Mouse (Mus musculus) liver, embryonic 14.5 days (tissue): Measurements from ENCODE around the gene Wdr34. TPM values are rescaled to one million over a fixed set of nuclear protein-coding genes. Genes with fewer than 3 reads are reported as not detected.

Source experiments
- ATAC-seq: fragments of 200-750 bp; cut with Nextera tagmentation; 2 replicates; pipeline ENCODE4 v1.8.0; 2017; ENCODE audit warnings: moderate number of reproducible peaks, mild to moderate bottlenecking, moderate library complexity; ENCODE audit not compliant: insufficient read depth
- DNase-seq, 3 experiments: peaks; one replicate each; pipeline ENCODE4 v3.0.0-alpha.2; 2012 to 2013; ENCODE audit warnings: low read depth in 3 of 3, low spot score in 3 of 3
- H3K27ac ChIP-seq: fragments of 300-500 bp; sonication (generic); 2 replicates; pipeline ENCODE4 v1.5.1; 2014; ENCODE audit warnings: moderate library complexity, mild to moderate bottlenecking, control low read depth, inconsistent platforms
- H3K27me3 ChIP-seq: fragments of 300-500 bp; sonication (generic); 2 replicates; pipeline ENCODE4 v1.6.1; 2014; ENCODE audit warnings: mild to moderate bottlenecking, low read length, moderate library complexity; ENCODE audit not compliant: control insufficient read depth, insufficient read depth
- H3K36me3 ChIP-seq: fragments of 300-500 bp; sonication (generic); replicated peaks from 2 replicates; pipeline ENCODE4 v1.6.1; 2014; ENCODE audit warnings: low read depth; ENCODE audit not compliant: control insufficient read depth, insufficient read depth
- H3K4me1 ChIP-seq, 2 experiments: fragments of 200-500 bp in 1 of 2; fragments of 300-500 bp in 1 of 2; sonication (generic) in 1 of 2; replicated peaks; 2 replicates each; pipeline ENCODE4 v1.6.1; 2012 to 2014; ENCODE audit warnings: antibody characterized with exemption in 1 of 2, inconsistent platforms in 1 of 2, low read length in 1 of 2; ENCODE audit not compliant: control insufficient read depth in 2 of 2, insufficient read depth in 2 of 2
- H3K4me2 ChIP-seq: fragments of 300-500 bp; sonication (generic); 2 replicates; pipeline ENCODE4 v1.6.1; 2014; ENCODE audit warnings: low read depth, mild to moderate bottlenecking, control low read depth, moderate library complexity
- H3K4me3 ChIP-seq, 2 experiments: fragments of 200-500 bp in 1 of 2; fragments of 300-500 bp in 1 of 2; sonication (generic) in 1 of 2; 2 replicates each; pipeline ENCODE4 v1.5.1; 2012 to 2014; ENCODE audit warnings: low read depth in 2 of 2, low read length in 2 of 2, mild to moderate bottlenecking in 2 of 2, control low read depth in 1 of 2, inconsistent platforms in 1 of 2, moderate library complexity in 1 of 2; ENCODE audit not compliant: insufficient read depth in 1 of 2
- H3K9ac ChIP-seq: fragments of 300-500 bp; sonication (generic); replicated peaks from 2 replicates; pipeline ENCODE4 v1.6.1; 2014; ENCODE audit warnings: mild to moderate bottlenecking, control low read depth, moderate library complexity
- H3K9me3 ChIP-seq: fragments of 300-500 bp; sonication (generic); 2 replicates; pipeline ENCODE4 v1.6.1; 2016; ENCODE audit warnings: low read length, mixed read lengths; ENCODE audit not compliant: control insufficient read depth
- CTCF ChIP-seq: IDR thresholded peaks from 2 replicates; pipeline ENCODE4 v1.5.1; 2016; ENCODE audit warnings: antibody characterized with exemption, low read depth, control low read depth
- EP300 ChIP-seq: IDR thresholded peaks from 2 replicates; pipeline ENCODE4 v1.6.1; 2016; ENCODE audit warnings: antibody characterized with exemption, low read depth
- WGBS: fragments of 180-500 bp; shearing (Covaris S2); extraction: QIAGEN DNeasy Blood & Tissue Kit; methylation state at CpG from one replicate; pipeline ENCODE4 v1.1.7; 2014; ENCODE audit not compliant: insufficient replicate concordance; 5-methylcytosine and 5-hydroxymethylcytosine counted together
- polyA plus RNA-seq, 2 experiments: library from polyadenylated mRNA; depleted of rRNA in 1 of 2; stranded (reverse) in 1 of 2; unstranded in 1 of 2; fragments of >200 nt; fragmentation: Nextera tagmentation in 1 of 2; extraction: Ambion mirVana in 1 of 2; gene quantifications; 2 replicates each; pipeline versions ENCODE4 v1.2.1 to v1.2.3; 2012 to 2014

Wdr34 gene
- polyA plus RNA-seq, 2 experiments: 5.6 to 6.8 TPM

GRCm38 (mm10) chr2:30076439-30076838 is 27.8 kb upstream of the Wdr34 start:
- DNase-seq: no peak
- no peaks in the 10 kb centered on the region for H3K27me3 ChIP-seq
- ATAC-seq: no peak
- H3K9ac ChIP-seq: no peak overlapping the region
- peaks cover 3% of the 10 kb centered on the region for H3K36me3 ChIP-seq
- no peak for TF ChIP-seq CTCF
- TF ChIP-seq EP300: no peak
- H3K27ac ChIP-seq: no peak overlapping the region
- peaks cover 4 to 6% of the 10 kb centered on the region in 2 experiments; a peak in 2 of 4 replicates for H3K4me1 ChIP-seq
- WGBS: 79% methylated on average over 7 of the region's 9 CpGs
- H3K4me2 ChIP-seq: no peak overlapping the region
- H3K9me3 ChIP-seq: no peaks in the 10 kb centered on the region
- no peak overlapping the region for H3K4me3 ChIP-seq

GRCm38 (mm10) chr2:30075625-30076024 is 26.9 kb upstream of the Wdr34 start:
- no peak for ATAC-seq
- no peak overlapping the region for H3K9ac ChIP-seq
- H3K27ac ChIP-seq: no peak overlapping the region
- no peak overlapping the region for H3K4me2 ChIP-seq
- peaks cover 4 to 6% of the 10 kb centered on the region in 2 experiments; a peak in 2 of 4 replicates for H3K4me1 ChIP-seq
- TF ChIP-seq EP300 (no peak), CTCF (no peak)
- no peak for DNase-seq
- WGBS: 66% methylated on average over 3 of the region's 3 CpGs
- peaks cover 4% of the 10 kb centered on the region for H3K36me3 ChIP-seq
- no peak overlapping the region for H3K4me3 ChIP-seq
- H3K27me3 ChIP-seq: no peaks in the 10 kb centered on the region
- no peaks in the 10 kb centered on the region for H3K9me3 ChIP-seq

DNA sequence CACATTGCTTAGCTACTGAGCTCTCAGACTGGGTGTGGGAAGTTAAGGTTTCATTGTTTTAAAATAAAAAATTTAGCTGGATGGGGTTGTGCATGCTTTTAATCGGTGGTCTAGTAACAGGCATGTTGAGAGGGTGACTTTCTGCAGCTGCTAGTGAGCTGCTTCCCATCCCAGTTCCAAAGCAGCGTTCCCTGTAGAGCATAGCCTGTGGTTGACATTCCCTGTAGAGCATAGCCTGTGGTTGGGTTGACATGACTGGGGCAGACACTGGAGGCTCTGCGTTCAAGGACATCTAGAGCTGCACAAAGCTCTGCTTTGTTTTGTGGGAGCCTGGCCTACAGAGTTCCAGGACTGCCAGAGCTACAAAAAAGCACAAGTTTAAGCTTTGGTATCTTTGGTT is 24.6 kb upstream of the Wdr34 start:
- Histone ChIP-seq H3K4me3 (no peak overlapping the region), H3K36me3 (peaks cover 27% of the 10 kb centered on the region), H3K27ac (no peak overlapping the region), H3K27me3 (no peaks in the 10 kb centered on the region), H3K9me3 (no peaks in the 10 kb centered on the region), H3K4me2 (no peak overlapping the region), H3K4me1 (peaks cover 1 to 3% of the 10 kb centered on the region in 2 experiments; a peak in 2 of 4 replicates), H3K9ac (no peak overlapping the region)
- ATAC-seq (no peak), DNase-seq (no peak)
- TF ChIP-seq EP300: no peak
- TF ChIP-seq CTCF: no peak
- 71% methylated on average over 3 of the region's 3 CpGs for WGBS

DNA sequence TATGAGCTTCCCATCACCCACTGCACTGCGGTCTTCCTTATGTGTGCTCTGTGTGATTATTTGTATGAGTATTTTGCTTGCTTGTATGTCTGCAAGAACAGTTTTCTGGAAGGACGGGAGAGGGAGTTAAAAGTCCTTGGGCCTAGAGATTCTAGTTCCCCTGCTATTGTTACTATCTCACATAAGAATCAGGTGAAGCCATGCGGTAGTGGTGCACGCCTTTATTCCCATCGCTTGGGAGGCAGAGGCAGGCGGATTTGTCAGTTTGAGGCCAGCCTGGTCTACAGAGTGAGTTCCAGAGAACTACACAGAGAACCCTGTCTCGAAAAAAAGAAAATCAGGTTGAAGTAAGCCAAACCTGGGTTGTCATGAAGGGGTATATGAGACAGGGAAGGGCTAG is 24.2 kb upstream of the Wdr34 start:
- TF ChIP-seq EP300 (no peak), CTCF (no peak)
- ATAC-seq: no peak
- Histone ChIP-seq H3K9ac (no peak overlapping the region), H3K9me3 (no peaks in the 10 kb centered on the region), H3K27me3 (no peaks in the 10 kb centered on the region), H3K4me1 (peaks cover under 1 to 1% of the 10 kb centered on the region in 2 experiments; a peak in 2 of 4 replicates), H3K27ac (no peak overlapping the region), H3K4me2 (no peak overlapping the region), H3K4me3 (no peak overlapping the region), H3K36me3 (peaks cover 30% of the 10 kb centered on the region)
- 51% methylated on average over 7 of the region's 7 CpGs for WGBS
- no peak for DNase-seq

DNA sequence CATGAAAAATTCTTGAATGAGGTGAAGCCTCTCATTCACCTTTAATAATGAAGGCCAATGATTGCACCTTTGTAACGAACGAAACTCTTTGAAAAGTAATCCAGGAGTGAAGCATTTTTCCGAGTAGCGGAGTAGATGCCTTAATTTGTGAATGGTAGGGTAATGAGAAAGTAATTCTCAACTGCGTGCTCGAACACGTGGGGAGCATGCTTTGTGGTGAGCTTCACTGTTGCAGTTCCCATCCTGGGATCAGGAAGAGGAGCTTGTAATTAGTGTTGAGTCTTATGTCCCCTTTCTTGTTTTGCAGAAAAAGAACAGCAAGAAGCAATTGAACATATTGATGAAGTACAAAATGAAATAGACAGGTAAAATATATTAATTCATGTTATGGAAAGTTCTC is 19.3 kb upstream of the Wdr34 start:
- Histone ChIP-seq H3K27me3 (no peaks in the 10 kb centered on the region), H3K4me2 (peak overlapping the region; percentile 97), H3K4me3 (peak overlapping the region; percentile 93 to 100), H3K36me3 (peaks cover 30% of the 10 kb centered on the region), H3K9ac (peak overlapping the region; percentile 94), H3K4me1 (peaks cover 19 to 27% of the 10 kb centered on the region in 2 experiments), H3K27ac (no peak overlapping the region), H3K9me3 (no peaks in the 10 kb centered on the region)
- ATAC-seq: no peak
- DNase-seq: no peak
- 23% methylated on average over 7 of the region's 7 CpGs for WGBS
- TF ChIP-seq EP300 (no peak), CTCF (no peak)
